In the genomic region with DNA sequence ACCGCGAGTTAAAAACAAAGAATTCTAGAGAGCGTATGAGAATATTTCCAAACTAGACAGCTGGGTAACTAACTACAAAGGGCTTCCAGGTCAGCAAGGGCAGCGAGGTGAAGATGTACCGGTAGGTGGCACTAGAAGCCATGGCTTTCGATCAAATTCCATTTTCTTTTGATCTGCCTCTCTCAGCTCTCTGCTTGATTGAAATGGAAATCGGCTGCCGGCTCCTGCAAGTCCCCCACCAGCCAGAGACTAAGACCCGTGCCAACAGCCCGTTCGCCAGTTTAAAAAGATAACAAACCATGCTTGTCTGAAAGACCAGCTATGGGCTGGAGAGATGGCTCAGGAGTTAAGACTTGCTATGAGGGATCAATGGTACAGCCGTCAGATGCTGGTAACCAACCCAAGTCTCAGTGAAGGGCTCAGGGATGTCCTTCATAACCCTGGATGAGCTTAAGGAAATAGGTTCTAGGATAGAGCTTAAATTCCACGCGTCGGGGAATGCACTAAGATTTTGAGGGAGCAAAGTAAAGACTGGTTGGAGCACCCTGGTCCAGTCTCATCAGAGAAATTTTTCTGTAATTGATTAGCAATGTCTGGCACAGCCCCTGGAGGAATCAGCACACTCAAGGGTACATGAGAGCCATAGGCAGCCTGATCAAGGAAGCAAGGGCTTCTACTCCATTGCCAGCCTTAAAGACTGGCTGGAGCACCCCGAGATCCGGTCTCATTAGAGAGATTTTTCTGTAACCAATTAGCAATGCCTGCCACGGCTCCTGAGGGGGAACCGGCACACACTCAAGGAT, we compare ENCODE assay signal across 9 mouse cellular contexts. TPM values are rescaled to one million over a fixed set of nuclear protein-coding genes. Genes with fewer than 3 reads are reported as not detected.
DNase-seq lines count a peak whose midpoint lies in the region; ATAC-seq and TF ChIP-seq lines count a peak whose summit lies in the region.
"Had no signal": no experiment of that assay in that cellular context is flagged by ENCODE, and none has a peak within 500 bp of the region (broad histone marks: within the 10 kb centered on the region; RNA-seq: fewer than 3 reads in every experiment).

No protein-coding gene starts in this region.

- no peaks in the 10 kb centered on the region for H3K9me3 ChIP-seq in embryonic facial prominence, embryonic 11.5 days (replicated peaks; ENCODE audit: control insufficient read depth, low read length)
- H3K9me3 ChIP-seq in lung, postnatal 0 days (ENCODE audit: low read length), result no peaks in the 10 kb centered on the region
- H3K9me3 ChIP-seq: liver, embryonic 13.5 days had no signal

- H3K4me1 ChIP-seq in embryonic facial prominence, embryonic 11.5 days (ENCODE audit: control insufficient read depth, insufficient read depth, low read length), result no peaks in the 10 kb centered on the region
- no peaks in the 10 kb centered on the region for H3K4me1 ChIP-seq in lung, postnatal 0 days (ENCODE audit: insufficient read depth, low read depth, low read length)
- H3K4me1 ChIP-seq: liver, embryonic 13.5 days had no signal

- H3K9ac ChIP-seq in embryonic facial prominence, embryonic 11.5 days (replicated peaks; ENCODE audit: low read length), result no peak overlapping the region; the same call in 1 of the 2 replicates
- no peak overlapping the region for H3K9ac ChIP-seq in lung, postnatal 0 days (replicated peaks; ENCODE audit: low read depth)
- H3K9ac ChIP-seq: liver, embryonic 13.5 days had no signal

- ATAC-seq in embryonic facial prominence, embryonic 11.5 days (replicated peaks; ENCODE audit: insufficient number of reproducible peaks, low FRiP score, low TSS enrichment, low read depth), result no peak; the same call in 1 of the 2 replicates
- no peak for ATAC-seq in lung, postnatal 0 days

- H3K4me2 ChIP-seq in embryonic facial prominence, embryonic 11.5 days (ENCODE audit: low read depth, low read length), result peak overlapping the region; percentile 25
- H3K4me2 ChIP-seq in lung, postnatal 0 days (replicated peaks; ENCODE audit: low read depth, low read length), result no peak overlapping the region
- H3K4me2 ChIP-seq: liver, embryonic 13.5 days had no signal

- peak; percentile 83 for TF ChIP-seq CTCF in lung, postnatal 0 days (IDR thresholded peaks at IDR 0.05)

- peak overlapping the region; percentile 19 for H3K4me3 ChIP-seq in embryonic facial prominence, embryonic 11.5 days (ENCODE audit: low read depth, low read length)
- H3K4me3 ChIP-seq in lung, postnatal 0 days (ENCODE audit: low read depth, low read length), result no peak overlapping the region
- H3K4me3 ChIP-seq: liver, embryonic 13.5 days had no signal

- no peaks in the 10 kb centered on the region for H3K36me3 ChIP-seq in embryonic facial prominence, embryonic 11.5 days (replicated peaks; ENCODE audit: control insufficient read depth, insufficient read depth, low read depth, low read length)
- no peaks in the 10 kb centered on the region for H3K36me3 ChIP-seq in lung, postnatal 0 days (ENCODE audit: insufficient read depth, low read length)
- H3K36me3 ChIP-seq: liver, embryonic 13.5 days had no signal

- H3K27me3 ChIP-seq in embryonic facial prominence, embryonic 11.5 days (ENCODE audit: control insufficient read depth, insufficient read depth, low read length), result no peaks in the 10 kb centered on the region
- no peaks in the 10 kb centered on the region for H3K27me3 ChIP-seq in lung, postnatal 0 days (replicated peaks; ENCODE audit: insufficient read depth, low read length)
- H3K27me3 ChIP-seq: liver, embryonic 13.5 days had no signal

- no peak overlapping the region for H3K27ac ChIP-seq in embryonic facial prominence, embryonic 11.5 days (replicated peaks; ENCODE audit: low read depth, low read length)
- H3K27ac ChIP-seq in lung, postnatal 0 days (ENCODE audit: low read length), result no peak overlapping the region
- H3K27ac ChIP-seq: liver, embryonic 13.5 days had no signal

- WGBS in embryonic facial prominence, embryonic 11.5 days, result 21% methylated on average over 19 of the region's 19 CpGs
- 28% methylated on average over 19 of the region's 19 CpGs for WGBS in lung, postnatal 0 days

- intact Hi-C loops in heart, postnatal 10 days (cut with DNase I), result loop anchor here (1.0 to 5.0 kb wide), 3 partner anchors 155 to 361 kb away; no protein-coding TSS in a partner anchor

- peak; percentile 71 for DNase-seq in NIH3T3 (ENCODE audit: low read depth)
- peak; percentile 67 for DNase-seq in adrenal gland, postnatal 14 days
- DNase-seq in embryonic facial prominence, embryonic 11.5 days (ENCODE audit: low spot score), result peak; percentile 92
- peak; percentile 60 to 81 for DNase-seq in heart, postnatal 10 days
- DNase-seq in layer of hippocampus, adult 11-12 months (ENCODE audit: low spot score), result peak; percentile 72
- DNase-seq in lung, postnatal 0 days (ENCODE audit: low spot score), result peak; percentile 82
- peak; percentile 64 for DNase-seq in right cerebral cortex, postnatal 14 days
- no peak for DNase-seq in natural killer cell, adult 2 months (ENCODE audit: low spot score in 2 of 2)
- DNase-seq: liver, embryonic 13.5 days had no signal

- no peak for TF ChIP-seq EP300 in lung, postnatal 0 days (IDR thresholded peaks at IDR 0.05)

RNA-seq across cellular contexts. Expression of gene Ccdc60, which starts 56.7 kb away (rescaled TPM):
- not detected in 2 replicates for total RNA-seq in adrenal gland, postnatal 14 days (2021)
- polyA plus RNA-seq in embryonic facial prominence, embryonic 11.5 days (2014; fragmentation: Nextera tagmentation; extraction: Ambion mirVana), result 1.6 and 1.8 TPM in 2 replicates
- not detected for total RNA-seq in heart, postnatal 10 days (2021)
- polyA plus RNA-seq in lung, postnatal 0 days (2015; fragmentation: Nextera tagmentation; extraction: Ambion mirVana), result 1.3 and 1.5 TPM in 2 replicates

Comparison
In these comparisons a context has a peak if more than half of its experiments do, and no peak if none do; other contexts are left out.
1. DNase-seq: peak in NIH3T3 (single experiment), adrenal gland, postnatal 14 days (single experiment), embryonic facial prominence, embryonic 11.5 days (single experiment), heart, postnatal 10 days (2 of 2), layer of hippocampus, adult 11-12 months (single experiment), lung, postnatal 0 days (single experiment) and right cerebral cortex, postnatal 14 days (single experiment); none in natural killer cell, adult 2 months (0 of 2).